Mouse (Mus musculus) ovary, adult 18-20 months (tissue): ENCODE results near the gene Kcnc4.

ENCODE experiments used
- DNase-seq: peaks from one replicate; pipeline ENCODE4 v3.0.0; 2022; ENCODE audit warnings: low spot score, mixed read lengths

The Kcnc4 gene

GRCm38 (mm10) chr3:107458104-107458503, 1.2 kb downstream of the Kcnc4 start:
- no peak for DNase-seq

DNA sequence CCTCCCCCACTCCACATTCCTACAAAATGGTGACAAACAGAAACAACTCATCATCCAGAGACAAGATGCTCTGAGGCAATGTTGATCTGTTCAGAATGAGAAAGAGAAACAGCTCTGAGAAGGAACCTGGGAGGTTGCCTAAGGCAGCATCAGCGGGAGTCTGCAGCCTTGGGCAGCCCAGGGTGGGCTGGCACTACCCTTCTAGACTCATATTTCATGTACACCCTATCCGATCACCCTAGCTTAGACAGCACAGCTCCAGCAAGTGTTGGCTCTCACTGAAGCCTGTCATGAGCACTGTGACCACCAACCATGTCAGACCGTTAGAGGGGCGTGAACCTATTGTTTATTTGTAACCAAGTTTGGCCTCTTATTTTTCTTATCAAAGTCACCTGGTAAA, 5.1 kb downstream of the Kcnc4 start:
- no peak for DNase-seq

- no peak for DNase-seq
Observed at GRCm38 (mm10) chr3:107446822-107447221, 12.5 kb downstream of the Kcnc4 start.

GRCm38 (mm10) chr3:107443866-107444265, 15.5 kb downstream of the Kcnc4 start:
- no peak for DNase-seq

DNA sequence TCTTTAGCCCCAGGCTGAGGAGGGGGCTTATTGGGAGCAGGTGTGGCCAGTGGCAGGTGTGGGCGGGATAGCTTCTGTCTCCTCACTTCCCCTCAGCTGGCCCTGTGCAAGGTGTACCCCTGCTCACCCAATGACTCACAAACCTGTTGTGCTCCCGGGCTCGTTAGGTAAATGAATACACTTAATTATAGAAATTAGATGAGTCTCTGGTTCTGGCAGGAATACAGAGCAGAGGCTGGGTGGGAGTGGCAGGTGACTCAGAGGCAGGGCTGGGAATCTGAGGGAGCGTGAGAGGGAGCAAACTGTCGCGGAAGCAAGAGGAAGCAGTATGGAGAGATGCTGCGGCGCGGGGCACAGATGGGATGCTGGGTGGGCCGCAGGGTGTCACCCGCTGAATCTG, 17.2 kb downstream of the Kcnc4 start:
- DNase-seq, result no peak

DNA sequence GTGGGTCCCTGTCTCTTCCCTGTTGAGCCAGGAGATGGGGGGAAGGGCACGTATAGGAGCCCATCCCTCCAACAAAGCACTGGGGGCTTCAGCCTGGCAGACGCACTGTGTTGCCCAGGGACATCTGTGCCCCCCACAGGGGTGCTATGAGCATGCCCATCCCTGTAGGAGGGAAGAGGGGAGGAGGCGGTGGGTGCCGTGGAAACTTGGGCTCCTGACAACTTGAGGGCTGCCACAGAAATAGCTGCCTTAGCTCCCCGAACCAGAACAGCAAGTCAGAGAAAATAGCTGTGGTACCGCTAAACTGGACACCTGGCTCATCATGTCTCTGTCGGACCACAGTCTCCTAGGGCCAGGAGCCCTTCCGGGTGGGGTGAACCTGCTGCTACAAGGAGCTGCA, 18.0 kb downstream of the Kcnc4 start:
- DNase-seq, result no peak

GRCm38 (mm10) chr3:107439280-107439679, 20.1 kb downstream of the Kcnc4 start:
- DNase-seq, result no peak

DNA sequence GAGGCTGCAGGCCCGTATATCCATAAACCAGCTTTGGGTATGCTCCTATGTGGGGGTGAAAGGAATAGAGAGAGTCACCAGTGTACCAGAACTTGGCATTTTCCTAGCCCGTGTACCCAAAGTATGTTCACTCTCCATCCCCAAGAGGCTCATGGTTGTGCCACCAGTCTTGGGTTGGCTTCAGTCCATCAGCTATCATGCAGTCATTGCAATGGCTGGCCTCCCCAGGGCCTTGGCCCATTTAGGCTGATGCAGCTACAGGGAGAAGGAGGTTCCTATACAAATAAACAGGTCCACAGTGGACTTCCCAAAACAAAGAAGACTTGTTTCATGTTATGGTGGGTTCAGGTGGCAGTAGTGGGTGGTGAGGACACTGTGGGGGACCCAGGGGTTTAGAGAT, 21.7 kb downstream of the Kcnc4 start:
- no peak for DNase-seq

DNA sequence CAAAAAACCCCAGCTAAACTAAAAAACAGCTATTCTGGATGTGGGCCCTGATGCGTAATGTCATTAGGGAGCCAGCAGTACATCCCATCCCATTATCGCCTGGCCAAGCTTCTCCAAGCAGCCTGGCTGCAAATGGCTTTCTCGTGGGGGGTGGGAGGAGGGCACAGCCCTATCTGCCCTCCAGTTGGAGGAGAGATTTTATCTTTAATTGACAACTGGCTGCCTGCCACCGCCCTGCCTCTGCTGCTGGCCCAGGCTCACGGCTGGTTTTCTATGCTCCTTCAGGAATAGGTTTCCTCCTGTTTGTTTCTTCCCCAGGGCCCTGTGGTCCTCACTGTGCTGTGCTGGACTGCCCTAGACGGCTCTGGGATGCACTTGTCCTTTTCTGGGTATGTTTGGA, 22.9 kb downstream of the Kcnc4 start:
- DNase-seq, result no peak

DNA sequence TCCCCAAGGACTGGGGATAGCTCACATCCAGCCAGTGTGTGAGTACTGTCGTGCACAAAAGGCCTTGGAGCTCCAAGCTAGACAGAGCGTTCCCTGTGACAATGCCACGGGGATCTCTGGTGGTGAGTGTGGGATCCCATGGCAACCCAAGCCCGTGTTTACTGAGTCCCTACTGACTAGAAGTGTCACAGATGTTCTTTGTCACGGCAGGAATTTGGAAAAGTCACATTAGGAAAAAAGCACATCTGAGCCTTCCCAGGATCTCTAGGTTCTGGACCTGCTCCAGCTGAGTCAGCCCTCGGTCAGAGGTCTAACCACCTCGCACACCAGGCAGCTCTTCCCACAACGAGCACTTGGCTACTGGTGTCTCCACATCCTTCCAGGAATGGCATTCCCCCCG, 25.7 kb downstream of the Kcnc4 start:
- no peak for DNase-seq

- no peak for DNase-seq
Observed at GRCm38 (mm10) chr3:107431268-107431667, 28.1 kb downstream of the Kcnc4 start.

DNA sequence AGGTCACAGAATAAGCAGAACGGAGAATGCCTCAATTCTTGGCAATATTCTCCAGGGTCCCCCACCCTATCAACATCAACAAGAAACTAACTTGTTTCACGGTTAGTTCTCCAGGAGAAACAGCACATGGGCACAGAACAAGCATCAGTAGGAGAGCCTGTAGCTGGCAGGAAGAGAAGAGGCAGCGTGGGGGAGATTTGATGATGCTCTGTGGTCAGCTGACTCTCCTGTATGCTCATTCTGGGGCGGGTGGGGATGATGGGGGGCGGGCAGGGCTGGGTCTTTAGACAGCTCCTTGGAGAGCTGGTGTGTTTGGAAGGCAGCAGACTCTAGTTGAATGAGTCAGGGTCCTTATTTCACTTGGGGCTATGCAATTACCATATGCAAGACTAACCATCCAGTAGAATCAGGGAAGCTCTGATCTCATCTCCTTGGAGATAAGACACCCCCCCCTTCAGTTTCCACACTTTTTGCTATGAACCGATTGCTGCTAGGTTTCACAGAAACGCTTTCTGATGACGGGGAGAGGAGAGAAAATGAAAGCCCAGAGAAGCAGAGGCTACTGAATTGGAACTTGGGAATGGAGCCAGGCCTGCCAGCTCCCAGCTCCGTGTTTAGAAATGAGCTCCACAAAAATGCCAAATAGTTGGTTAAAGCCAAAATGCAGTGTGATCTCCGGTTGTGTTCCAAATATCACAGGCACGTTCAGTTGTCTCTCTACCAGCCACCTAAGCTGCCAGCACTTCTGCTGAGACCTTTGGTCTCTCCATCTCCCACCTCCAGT, 34.9 kb downstream of the Kcnc4 start:
- no peak for DNase-seq

GRCm38 (mm10) chr3:107420156-107420555, 39.2 kb downstream of the Kcnc4 start:
- no peak for DNase-seq

DNA sequence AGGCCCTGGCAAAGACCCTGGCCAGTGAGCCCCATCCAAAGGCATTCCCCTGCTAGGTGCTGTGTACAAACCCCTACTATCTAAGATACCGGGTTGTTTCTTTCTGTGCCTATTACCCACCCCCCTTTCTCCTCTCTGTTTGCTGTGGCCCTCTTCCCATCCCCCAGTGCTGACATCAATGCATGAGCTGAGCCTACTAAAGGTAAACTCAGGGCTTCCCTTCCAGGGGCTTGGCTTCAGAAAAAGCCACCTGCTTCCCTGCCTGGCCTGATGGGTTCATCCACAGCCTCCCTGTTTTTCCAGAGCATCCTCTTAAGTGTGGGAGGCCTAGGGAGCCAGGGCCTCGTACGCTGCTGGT, 42.1 kb downstream of the Kcnc4 start:
- DNase-seq, result no peak

GRCm38 (mm10) chr3:107416541-107417286, 42.6 kb downstream of the Kcnc4 start:
- no peak for DNase-seq

DNA sequence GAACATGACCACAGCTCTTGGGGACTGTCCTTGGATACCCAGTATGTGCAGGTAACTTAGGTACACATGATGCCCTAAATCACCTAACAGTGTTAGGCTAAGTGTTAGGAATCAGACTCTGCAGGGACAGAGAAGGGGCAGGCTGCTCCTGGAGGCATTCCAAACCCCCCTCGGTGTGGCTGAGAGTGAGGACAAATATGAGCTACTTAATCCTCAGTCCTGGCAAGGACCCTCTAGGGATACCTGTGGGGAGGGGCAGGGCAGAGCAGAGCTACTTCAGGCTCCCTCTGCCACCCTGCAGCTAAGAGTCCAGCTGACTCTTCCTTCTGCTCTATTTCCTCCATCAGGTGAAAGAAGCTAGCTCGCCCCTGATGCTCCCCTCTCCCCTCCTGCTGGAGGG, 46.3 kb downstream of the Kcnc4 start:
- no peak for DNase-seq

- DNase-seq, result no peak
Observed at GRCm38 (mm10) chr3:107412509-107412908, 46.8 kb downstream of the Kcnc4 start.

DNA sequence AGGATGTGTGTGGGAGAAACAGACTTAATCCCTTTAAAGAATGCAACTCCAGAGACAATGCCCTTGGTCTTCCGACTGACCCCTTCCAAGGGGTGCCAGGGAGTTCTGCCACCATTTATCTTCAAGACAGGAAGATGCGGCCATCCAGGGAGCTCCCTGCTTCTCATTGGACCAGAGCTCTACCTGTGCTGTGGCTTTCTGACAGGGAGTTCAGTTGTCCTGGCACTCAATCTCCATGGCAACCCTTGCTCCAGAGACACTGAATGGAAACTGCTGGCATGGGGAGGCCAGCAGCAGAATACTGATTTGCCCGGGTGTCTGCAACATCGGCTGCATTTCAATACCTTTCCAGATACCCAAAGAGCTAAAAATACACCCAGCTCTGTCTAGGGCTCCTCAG, 47.7 kb downstream of the Kcnc4 start:
- DNase-seq, result no peak

DNA sequence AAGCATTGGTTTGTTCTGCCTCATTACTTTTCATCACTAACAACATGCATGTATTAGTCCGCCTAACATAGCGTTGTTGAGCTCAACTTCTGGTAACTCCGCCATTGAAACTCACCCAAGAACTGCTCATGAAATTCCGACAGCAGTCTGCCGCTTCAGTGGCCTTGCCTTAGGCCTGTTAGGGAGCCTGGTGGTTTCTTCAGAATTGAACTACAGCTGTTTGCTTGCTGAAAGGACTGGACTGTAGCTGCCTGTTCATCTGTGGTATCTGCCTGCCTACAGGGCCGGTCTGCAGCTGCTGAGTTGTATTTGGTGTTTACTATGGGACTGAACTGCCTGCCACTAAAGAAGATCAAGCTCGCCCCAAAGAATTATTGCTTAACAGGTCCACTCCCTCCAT, 58.0 kb downstream of the Kcnc4 start:
- no peak for DNase-seq

- DNase-seq, result no peak
Observed at GRCm38 (mm10) chr3:107399991-107400640, 59.2 kb downstream of the Kcnc4 start.

DNA sequence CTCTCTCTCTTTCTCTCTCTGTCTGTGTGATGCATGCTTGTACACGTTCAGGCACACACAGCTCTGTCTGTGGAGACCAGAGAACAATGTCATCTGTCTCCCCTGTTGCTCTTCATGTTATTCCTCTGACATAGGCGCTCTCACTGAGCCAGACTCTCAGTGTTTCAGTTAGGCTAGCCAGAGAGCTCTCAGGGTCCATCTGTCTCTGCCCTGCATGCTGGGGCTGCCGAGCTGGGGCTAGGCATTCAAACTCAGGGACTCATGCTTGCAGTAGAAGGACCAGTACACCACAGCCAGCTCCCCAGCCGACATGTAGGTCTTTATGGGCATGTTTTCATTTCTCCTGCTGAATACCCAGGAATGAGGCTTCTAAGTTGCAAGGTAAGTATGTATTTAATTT, 68.2 kb downstream of the Kcnc4 start:
- DNase-seq, result no peak
